In genomic region chr11:68807787-68808186, GRCm38 (mm10) we compare ENCODE assay signal across 8 mouse cellular contexts.
DNase-seq lines count a peak whose midpoint lies in the region; ATAC-seq and TF ChIP-seq lines count a peak whose summit lies in the region.

No protein-coding gene starts in this region.

- WGBS in liver, postnatal 0 days (ENCODE audit: insufficient replicate concordance): 32% methylated on average over 6 of the region's 6 CpGs

- no peaks in the 10 kb centered on the region for H3K27me3 ChIP-seq in liver, postnatal 0 days (ENCODE audit: insufficient read depth, low read length)

- no peak overlapping the region for H3K4me3 ChIP-seq in liver, postnatal 0 days (ENCODE audit: low read depth, low read length)

- TF ChIP-seq EP300 in liver, postnatal 0 days (IDR thresholded peaks at IDR 0.05; ENCODE audit: low read depth): no peak

- H3K4me1 ChIP-seq in liver, postnatal 0 days (ENCODE audit: insufficient read depth): no peaks in the 10 kb centered on the region

- no peak overlapping the region for H3K4me2 ChIP-seq in liver, postnatal 0 days (ENCODE audit: low read depth, low read length)

- 0 out of 2 replicates have a peak, but pooled peaks have one; percentile 17 for ATAC-seq in liver, postnatal 0 days

- H3K9me3 ChIP-seq in liver, postnatal 0 days (ENCODE audit: low read length): no peaks in the 10 kb centered on the region

- H3K9ac ChIP-seq in liver, postnatal 0 days (replicated peaks): no peak overlapping the region

- peak; percentile 97 for TF ChIP-seq CTCF in liver, postnatal 0 days (IDR thresholded peaks at IDR 0.05; ENCODE audit: low read depth)

- peaks cover 41% of the 10 kb centered on the region for H3K36me3 ChIP-seq in liver, postnatal 0 days (replicated peaks; ENCODE audit: insufficient read depth, low read length)

- DNase-seq in ovary, postnatal 10 days (ENCODE audit: low spot score): peak; percentile 70
- DNase-seq in ovary, adult 18-20 months (ENCODE audit: low spot score): no peak
- peak; percentile 84 for DNase-seq in cerebellum, adult 8-10 months
- DNase-seq in frontal cortex, postnatal 25 days (ENCODE audit: low spot score in 2 of 2): peak; percentile 62 to 71
- peak; percentile 75 to 82 for DNase-seq in kidney, postnatal 25 days
- peak; percentile 86 for DNase-seq in liver, postnatal 0 days
- DNase-seq in retina, postnatal 1 day: peak; percentile 65
- DNase-seq in thymus, postnatal 36 days: peak; percentile 62 to 71

- no peak overlapping the region for H3K27ac ChIP-seq in liver, postnatal 0 days (ENCODE audit: low read depth)
